Mouse (Mus musculus) adrenal gland, postnatal 0 days (tissue): ENCODE data around the gene Robo1. TPM values are rescaled to one million over a fixed set of nuclear protein-coding genes. Genes with fewer than 3 reads are reported as not detected.

Experiments
- polyA plus RNA-seq: library from polyadenylated mRNA; unstranded; fragments of >200 nt; fragmentation: Nextera tagmentation; extraction: Ambion mirVana; gene quantifications from 2 replicates; pipeline ENCODE4 v1.2.1, GENCODE M21; 2015

Gene Robo1
- 8.6 and 29.4 TPM in 2 replicates for polyA plus RNA-seq

GRCm38 (mm10) chr16:72307537-72308330, at the start of gene Robo1:
Gene Robo1, plus strand, starts transcription at chr16:72308306.

